In genomic region chr12:30584356-30584740, GRCm38 (mm10) we compare ENCODE assay signal across 8 mouse cellular contexts. TPM values are rescaled to one million over a fixed set of nuclear protein-coding genes. Genes with fewer than 3 reads are reported as not detected.
A peak's percentile ranks its signal among the peaks of the same experiment; 100 is the strongest.
DNase-seq lines count a peak whose midpoint lies in the region; ATAC-seq and TF ChIP-seq lines count a peak whose summit lies in the region.

Gene Tmem18, plus strand, starts transcription at chr12:30584426.

- peak within 1 kb of the TSS; percentile 87 for H3K4me3 ChIP-seq in E14TG2a.4 (replicated peaks; ENCODE audit: low read length)
- H3K4me3 ChIP-seq in forebrain, embryonic 12.5 days (replicated peaks): peak within 1 kb of the TSS; percentile 58
- peak within 1 kb of the TSS; percentile 60 for H3K4me3 ChIP-seq in heart, postnatal 0 days (ENCODE audit: low read depth, low read length)
- H3K4me3 ChIP-seq in liver, embryonic 16.5 days (ENCODE audit: low read depth, low read length): peak within 1 kb of the TSS; percentile 72
- H3K4me3 ChIP-seq in neural tube, embryonic 13.5 days: peak within 1 kb of the TSS; percentile 61
- peak within 1 kb of the TSS; percentile 95 for H3K4me3 ChIP-seq in testis, adult 2 months (ENCODE audit: control insufficient read depth, low read depth, low read length)

- H3K36me3 ChIP-seq in E14TG2a.4 (ENCODE audit: insufficient read depth, low read length): peaks cover 26% of the 10 kb centered on the region
- peaks cover 17% of the 10 kb centered on the region for H3K36me3 ChIP-seq in forebrain, embryonic 12.5 days (replicated peaks)
- H3K36me3 ChIP-seq in heart, postnatal 0 days (replicated peaks; ENCODE audit: control insufficient read depth, insufficient read depth, low read length): peaks cover 22% of the 10 kb centered on the region
- H3K36me3 ChIP-seq in liver, embryonic 16.5 days (ENCODE audit: control insufficient read depth, insufficient read depth): peaks cover 6% of the 10 kb centered on the region; the same call in 1 of the 2 replicates
- peaks cover 27% of the 10 kb centered on the region for H3K36me3 ChIP-seq in neural tube, embryonic 13.5 days
- peaks cover 2% of the 10 kb centered on the region for H3K36me3 ChIP-seq in testis, adult 2 months (ENCODE audit: control insufficient read depth, insufficient read depth, low read length)

- peak within 1 kb of the TSS; percentile 88 for H3K27ac ChIP-seq in forebrain, embryonic 12.5 days
- H3K27ac ChIP-seq in heart, postnatal 0 days (ENCODE audit: low read depth): peak within 1 kb of the TSS; percentile 81
- H3K27ac ChIP-seq in liver, embryonic 16.5 days (ENCODE audit: low read length): peak within 1 kb of the TSS; percentile 68; the same call in 1 of the 2 replicates
- peak within 1 kb of the TSS; percentile 91 for H3K27ac ChIP-seq in neural tube, embryonic 13.5 days (replicated peaks)
- H3K27ac ChIP-seq in testis, adult 2 months (ENCODE audit: control insufficient read depth, insufficient read depth, low read depth, low read length): peak within 1 kb of the TSS; percentile 91

- peak; percentile 81 for DNase-seq in c-Kit-positive CD71-positive TER-119-positive erythroid progenitor cells, embryonic 14.5 days (ENCODE audit: low spot score)
- peak; percentile 91 for DNase-seq in heart, postnatal 0 days (ENCODE audit: low spot score)
- peak; percentile 87 to 93 for DNase-seq in kidney, postnatal 4 days

- peak; percentile 96 for ATAC-seq in forebrain, embryonic 12.5 days (ENCODE audit: low FRiP score)
- ATAC-seq in heart, postnatal 0 days (ENCODE audit: insufficient read depth, low read depth): peak; percentile 94
- peak; percentile 87 for ATAC-seq in liver, embryonic 16.5 days (ENCODE audit: low read depth)
- ATAC-seq in neural tube, embryonic 13.5 days (ENCODE audit: low read depth): peak; percentile 96

- peaks cover 5% of the 10 kb centered on the region for H3K27me3 ChIP-seq in E14TG2a.4 (ENCODE audit: insufficient read depth, low read length)
- no peaks in the 10 kb centered on the region; the same call in 1 of the 2 replicates for H3K27me3 ChIP-seq in forebrain, embryonic 12.5 days
- no peaks in the 10 kb centered on the region for H3K27me3 ChIP-seq in heart, postnatal 0 days (ENCODE audit: control insufficient read depth, insufficient read depth, low read length)
- H3K27me3 ChIP-seq in liver, embryonic 16.5 days (ENCODE audit: control insufficient read depth, insufficient read depth, low read depth, low read length): no peaks in the 10 kb centered on the region
- H3K27me3 ChIP-seq in neural tube, embryonic 13.5 days: no peaks in the 10 kb centered on the region; the same call in 1 of the 2 replicates
- H3K27me3 ChIP-seq in testis, adult 2 months (ENCODE audit: control insufficient read depth, insufficient read depth, low read length): no peaks in the 10 kb centered on the region

- H3K4me2 ChIP-seq in forebrain, embryonic 12.5 days: peak within 1 kb of the TSS; percentile 76
- H3K4me2 ChIP-seq in heart, postnatal 0 days (ENCODE audit: low read depth, low read length): peak within 1 kb of the TSS; percentile 78
- H3K4me2 ChIP-seq in liver, embryonic 16.5 days (ENCODE audit: low read depth, low read length): peak within 1 kb of the TSS; percentile 84
- peak within 1 kb of the TSS; percentile 93 for H3K4me2 ChIP-seq in neural tube, embryonic 13.5 days

- no peaks in the 10 kb centered on the region for H3K9me3 ChIP-seq in E14TG2a.4 (ENCODE audit: low read length)
- no peaks in the 10 kb centered on the region for H3K9me3 ChIP-seq in forebrain, embryonic 12.5 days
- no peaks in the 10 kb centered on the region for H3K9me3 ChIP-seq in heart, postnatal 0 days (replicated peaks; ENCODE audit: control insufficient read depth, low read length)
- H3K9me3 ChIP-seq in liver, embryonic 16.5 days (replicated peaks; ENCODE audit: control insufficient read depth, low read length): no peaks in the 10 kb centered on the region
- H3K9me3 ChIP-seq in neural tube, embryonic 13.5 days: no peaks in the 10 kb centered on the region

- peak; percentile 86 for TF ChIP-seq EP300 in heart, postnatal 0 days (IDR thresholded peaks at IDR 0.05; ENCODE audit: low read depth)

- H3K4me1 ChIP-seq in E14TG2a.4 (replicated peaks; ENCODE audit: low read depth, low read length): peaks cover 21% of the 10 kb centered on the region
- H3K4me1 ChIP-seq in forebrain, embryonic 12.5 days: peaks cover 14% of the 10 kb centered on the region
- peaks cover 15% of the 10 kb centered on the region for H3K4me1 ChIP-seq in heart, postnatal 0 days (ENCODE audit: control insufficient read depth, insufficient read depth)
- peaks cover 10% of the 10 kb centered on the region for H3K4me1 ChIP-seq in liver, embryonic 16.5 days (ENCODE audit: control insufficient read depth, low read depth, low read length)
- peaks cover 19% of the 10 kb centered on the region for H3K4me1 ChIP-seq in neural tube, embryonic 13.5 days (replicated peaks)
- peaks cover 6% of the 10 kb centered on the region for H3K4me1 ChIP-seq in testis, adult 2 months (ENCODE audit: control insufficient read depth, insufficient read depth, low read length)

- no peak for TF ChIP-seq CTCF in E14TG2a.4 (conservative IDR thresholded peaks at IDR 0.05; ENCODE audit: low read length)
- TF ChIP-seq CTCF in heart, postnatal 0 days (IDR thresholded peaks at IDR 0.05; ENCODE audit: low read depth): no peak
- TF ChIP-seq CTCF in testis, adult 2 months (IDR thresholded peaks at IDR 0.05; ENCODE audit: control insufficient read depth, insufficient read depth, insufficient replicate concordance, low read depth, low read length): no peak

- WGBS in forebrain, embryonic 12.5 days: under 1% methylated on average over 35 of the region's 35 CpGs
- under 1% methylated on average over 35 of the region's 35 CpGs for WGBS in heart, postnatal 0 days
- WGBS in liver, embryonic 16.5 days (ENCODE audit: insufficient replicate concordance): under 1% methylated on average over 35 of the region's 35 CpGs
- under 1% methylated on average over 35 of the region's 35 CpGs for WGBS in neural tube, embryonic 13.5 days

- peak within 1 kb of the TSS; percentile 75 for H3K9ac ChIP-seq in forebrain, embryonic 12.5 days
- peak within 1 kb of the TSS; percentile 67 for H3K9ac ChIP-seq in heart, postnatal 0 days (replicated peaks; ENCODE audit: low read depth, low read length)
- peak within 1 kb of the TSS; percentile 79 for H3K9ac ChIP-seq in liver, embryonic 16.5 days (ENCODE audit: low read depth, low read length)
- H3K9ac ChIP-seq in neural tube, embryonic 13.5 days: peak within 1 kb of the TSS; percentile 86

- peak; percentile 95 for TF ChIP-seq POLR2A in testis, adult 2 months (IDR thresholded peaks at IDR 0.05; ENCODE audit: control insufficient read depth, low read depth, low read length)

RNA-seq across cellular contexts. Expression of gene Tmem18, which starts in this region (rescaled TPM):
- polyA plus RNA-seq in forebrain, embryonic 12.5 days (2016; fragmentation: Nextera tagmentation; extraction: Ambion mirVana): 27.8 and 28.3 TPM in 2 replicates
- 10.7 and 12.0 TPM in 2 replicates for total RNA-seq in heart, postnatal 0 days (2014; rRNA removed; ENCODE audit: low replicate concordance)
- polyA plus RNA-seq in heart, postnatal 0 days (2015; fragmentation: Nextera tagmentation; extraction: Ambion mirVana): 10.3 and 10.8 TPM in 2 replicates
- polyA plus RNA-seq in liver, embryonic 16.5 days (2015; fragmentation: Nextera tagmentation; extraction: Ambion mirVana): 6.4 and 7.0 TPM in 2 replicates
- polyA plus RNA-seq in neural tube, embryonic 13.5 days (2015; fragmentation: Nextera tagmentation; extraction: Ambion mirVana): 24.4 and 30.6 TPM in 2 replicates
- polyA plus RNA-seq in testis, adult 2 months (2012; rRNA removed): 16.0 and 19.4 TPM in 2 replicates

Comparison
In these comparisons a context has a peak if more than half of its experiments do, and no peak if none do; other contexts are left out.
1. Peak in every context shown above with its lines: DNase-seq, ATAC-seq, H3K4me3 ChIP-seq and H3K27ac ChIP-seq.